Mouse (Mus musculus) cortical plate, adult 2 months (tissue): Measurements from ENCODE around the gene Csnk2a1.

Experiments
- CTCF ChIP-seq: fragments of 200-500 bp; IDR thresholded peaks from 2 replicates; pipeline ENCODE4 v1.5.1; 2011; ENCODE audit warnings: mild to moderate bottlenecking, control low read depth, low read length; ENCODE audit not compliant: insufficient read depth; ENCODE audit errors: extremely low read depth
- POLR2A ChIP-seq: fragments of 200-500 bp; IDR thresholded peaks from 2 replicates; pipeline ENCODE4 v1.6.1; 2011; ENCODE audit warnings: mild to moderate bottlenecking, low read length, control low read depth; ENCODE audit not compliant: insufficient read depth; ENCODE audit errors: extremely low read depth

DNA sequence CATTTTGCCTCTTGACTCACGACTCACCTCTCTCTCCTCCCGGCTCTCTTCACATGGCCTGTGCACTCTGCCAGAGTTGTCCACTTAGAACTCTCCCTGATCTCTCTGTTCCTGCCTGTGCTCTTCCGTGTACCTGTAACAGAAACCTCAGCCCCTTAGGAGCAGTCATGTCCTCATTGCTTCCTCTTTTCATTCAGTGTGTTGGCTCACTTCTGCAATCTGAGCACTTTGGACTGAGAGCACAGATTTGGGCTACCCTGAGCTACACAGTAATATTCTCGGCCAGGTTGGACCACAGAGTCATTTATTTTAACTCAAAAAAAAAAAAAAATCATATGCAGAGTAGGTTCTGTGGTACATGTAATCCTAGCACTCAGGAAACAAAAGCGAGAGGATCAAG, 39.5 kb upstream of the Csnk2a1 start:
- TF ChIP-seq POLR2A (no peak), CTCF (no peak)
